Mouse (Mus musculus) G1E (cell line): ENCODE measurements around the gene Jarid2. TPM values are rescaled to one million over a fixed set of nuclear protein-coding genes. Genes with fewer than 3 reads are reported as not detected.

Source experiments
- ATAC-seq: 2 replicates; pipeline ENCODE4 v1.8.0; 2016; ENCODE audit warnings: mild to moderate bottlenecking; ENCODE audit not compliant: insufficient number of reproducible peaks, poor library complexity, low FRiP score, severe bottlenecking; ENCODE audit errors: extremely low read depth
- DNase-seq: peaks from one replicate; pipeline ENCODE4 v3.0.0; 2012; ENCODE audit warnings: low spot score
- H3K27me3 ChIP-seq: 2 replicates; pipeline ENCODE4 v1.6.1; 2012; ENCODE audit warnings: mild to moderate bottlenecking, low read length, inconsistent platforms; ENCODE audit not compliant: insufficient read depth
- H3K36me3 ChIP-seq: replicated peaks from 2 replicates; pipeline ENCODE3; 2012; ENCODE audit warnings: mild to moderate bottlenecking, inconsistent platforms
- H3K4me1 ChIP-seq: 2 replicates; pipeline ENCODE4 v1.6.1; 2012; ENCODE audit warnings: low read depth, low read length, inconsistent platforms, mixed read lengths; ENCODE audit not compliant: insufficient read depth
- H3K4me3 ChIP-seq: 2 replicates; pipeline ENCODE4 v1.5.1; 2012; ENCODE audit warnings: low read depth, mild to moderate bottlenecking, inconsistent platforms, low read length, moderate library complexity, mixed read lengths
- H3K9me3 ChIP-seq: replicated peaks from 2 replicates; pipeline ENCODE4 v1.6.1; 2012; ENCODE audit warnings: inconsistent platforms
- CTCF ChIP-seq: IDR thresholded peaks from 2 replicates; pipeline ENCODE4 v1.5.1; 2012; ENCODE audit warnings: low read depth, low read length, inconsistent platforms, mixed read lengths
- GATA1 ChIP-seq: IDR thresholded peaks from 2 replicates; pipeline ENCODE4 v1.6.1; 2012; ENCODE audit warnings: borderline replicate concordance, low read length, inconsistent platforms, mixed read lengths
- GATA2 ChIP-seq: IDR thresholded peaks from 2 replicates; pipeline ENCODE4 v1.6.1; 2012; ENCODE audit warnings: low read depth, low read length, inconsistent platforms, borderline replicate concordance
- POLR2AphosphoS5 ChIP-seq: IDR thresholded peaks from 2 replicates; pipeline ENCODE4 v1.6.1; 2012; ENCODE audit warnings: low read depth, low read length, inconsistent platforms; ENCODE audit not compliant: insufficient replicate concordance
- TAL1 ChIP-seq: conservative IDR thresholded peaks from 2 replicates; pipeline ENCODE4 v1.6.1; 2012; ENCODE audit warnings: low read depth, low read length, inconsistent platforms, mixed read lengths
- polyA plus RNA-seq: library from polyadenylated mRNA; stranded (reverse); fragments of >175 nt; gene quantifications from 2 replicates; pipeline ENCODE4 v1.2.3, GENCODE M21; 2012
- total RNA-seq, 2 experiments: library from RNA; stranded (forward) in 1 of 2; stranded (reverse) in 1 of 2; fragments of 200-1000 nt in 1 of 2; fragments of >200 nt in 1 of 2; fragmentation: Nextera tagmentation in 1 of 2; gene quantifications; 2 replicates each; pipeline ENCODE4 v1.2.3; 2014 to 2017

The Jarid2 gene
- total and polyA plus RNA-seq, 3 experiments: 29.9 to 93.6 (median 42.3) TPM

GRCm38 (mm10) chr13:44902299-44902698 lies 173.0 kb downstream of the Jarid2 start:
- no peaks in the 10 kb centered on the region for H3K27me3 ChIP-seq
- ATAC-seq (no peak), DNase-seq (no peak)
- H3K4me3 ChIP-seq: no peak overlapping the region
- no peaks in the 10 kb centered on the region; the same call in 1 of the 2 replicates for H3K4me1 ChIP-seq
- peaks cover 92% of the 10 kb centered on the region for H3K36me3 ChIP-seq
- H3K9me3 ChIP-seq: no peaks in the 10 kb centered on the region
- TF ChIP-seq TAL1 (no peak), POLR2AphosphoS5 (no peak), CTCF (no peak), GATA1 (no peak), GATA2 (no peak)

- DNase-seq (no peak), ATAC-seq (no peak)
- Histone ChIP-seq H3K9me3 (no peaks in the 10 kb centered on the region), H3K4me3 (no peak overlapping the region), H3K36me3 (peaks cover 92% of the 10 kb centered on the region), H3K27me3 (no peaks in the 10 kb centered on the region), H3K4me1 (no peaks in the 10 kb centered on the region; the same call in 1 of the 2 replicates)
- TF ChIP-seq GATA2 (no peak), CTCF (no peak), GATA1 (no peak), POLR2AphosphoS5 (no peak), TAL1 (no peak)
Measured at GRCm38 (mm10) chr13:44903416-44903815, 174.1 kb downstream of the Jarid2 start.

DNA sequence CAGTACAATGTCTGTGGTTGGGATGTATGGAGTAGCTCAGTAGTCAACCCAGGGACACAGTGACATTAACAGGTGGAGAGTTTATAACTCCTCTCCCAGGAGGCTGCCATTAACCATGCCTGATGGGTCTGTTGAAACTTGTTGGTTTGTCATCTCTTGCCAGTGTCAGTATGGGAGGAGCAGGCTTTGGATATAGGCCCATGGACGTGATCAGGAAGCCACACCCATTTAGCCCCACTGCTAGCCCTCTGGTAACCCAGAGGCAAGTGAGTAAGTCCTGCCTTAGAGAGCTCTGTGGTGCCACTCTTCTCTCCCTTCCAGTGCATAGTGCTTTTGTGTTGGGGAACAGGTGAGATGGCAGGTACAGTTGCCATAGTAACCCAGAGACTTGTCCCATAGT lies 175.0 kb downstream of the Jarid2 start:
- Histone ChIP-seq H3K4me1 (no peaks in the 10 kb centered on the region; the same call in 1 of the 2 replicates), H3K9me3 (no peaks in the 10 kb centered on the region), H3K36me3 (peaks cover 93% of the 10 kb centered on the region), H3K4me3 (no peak overlapping the region), H3K27me3 (no peaks in the 10 kb centered on the region)
- TF ChIP-seq CTCF: no peak
- TF ChIP-seq TAL1: no peak
- TF ChIP-seq POLR2AphosphoS5: no peak
- no peak for TF ChIP-seq GATA1
- DNase-seq (no peak), ATAC-seq (no peak)

- Histone ChIP-seq H3K4me3 (no peak overlapping the region), H3K36me3 (peaks cover 97% of the 10 kb centered on the region), H3K27me3 (no peaks in the 10 kb centered on the region), H3K4me1 (peaks cover 3% of the 10 kb centered on the region; the same call in 1 of the 2 replicates), H3K9me3 (no peaks in the 10 kb centered on the region)
- no peak for ATAC-seq
- TF ChIP-seq GATA2: no peak
- no peak for TF ChIP-seq POLR2AphosphoS5
- TF ChIP-seq GATA1: no peak
- DNase-seq: no peak
Measured at GRCm38 (mm10) chr13:44906141-44906540, 176.9 kb downstream of the Jarid2 start.

- DNase-seq (no peak), ATAC-seq (no peak)
- TF ChIP-seq GATA1 (no peak), TAL1 (no peak), POLR2AphosphoS5 (no peak), GATA2 (no peak), CTCF (no peak)
- Histone ChIP-seq H3K4me1 (peaks cover 4% of the 10 kb centered on the region; the same call in 1 of the 2 replicates), H3K9me3 (no peaks in the 10 kb centered on the region), H3K27me3 (no peaks in the 10 kb centered on the region), H3K4me3 (no peak overlapping the region), H3K36me3 (peaks cover 95% of the 10 kb centered on the region)
Measured at GRCm38 (mm10) chr13:44907702-44908101, 178.4 kb downstream of the Jarid2 start.

GRCm38 (mm10) chr13:44908790-44909189 lies 179.5 kb downstream of the Jarid2 start:
- ATAC-seq: no peak
- no peak overlapping the region for H3K4me3 ChIP-seq
- peaks cover 8% of the 10 kb centered on the region for H3K4me1 ChIP-seq
- H3K36me3 ChIP-seq: peaks cover 96% of the 10 kb centered on the region
- H3K9me3 ChIP-seq: no peaks in the 10 kb centered on the region
- H3K27me3 ChIP-seq: no peaks in the 10 kb centered on the region
- no peak for TF ChIP-seq POLR2AphosphoS5
- TF ChIP-seq CTCF: no peak
- TF ChIP-seq TAL1: no peak
- no peak for TF ChIP-seq GATA1
- no peak for DNase-seq

DNA sequence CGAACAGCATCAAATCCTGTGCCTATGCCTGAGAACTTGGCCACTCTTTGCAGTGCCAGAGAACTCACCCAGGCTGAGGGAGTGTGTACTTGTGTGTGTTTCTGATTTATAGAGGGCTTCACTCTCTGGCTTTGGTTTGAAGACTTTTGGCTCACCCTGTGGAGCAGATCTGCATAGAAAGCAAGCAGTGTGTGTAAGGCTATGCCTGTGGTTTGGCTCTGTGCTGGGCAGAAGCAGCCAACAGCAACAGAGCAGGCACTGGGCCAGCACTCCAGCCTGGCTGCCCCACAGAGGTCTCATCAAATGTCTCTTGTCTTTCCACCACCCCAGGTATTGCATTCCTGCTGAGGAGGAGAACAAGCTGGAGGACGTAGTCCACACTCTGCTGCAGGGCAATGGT lies 183.6 kb downstream of the Jarid2 start:
- DNase-seq: no peak
- H3K36me3 ChIP-seq: peaks cover 96% of the 10 kb centered on the region
- ATAC-seq: no peak
- H3K27me3 ChIP-seq: no peaks in the 10 kb centered on the region
- peaks cover 38% of the 10 kb centered on the region for H3K4me1 ChIP-seq
- TF ChIP-seq CTCF: no peak
- TF ChIP-seq GATA2: no peak
- no peak for TF ChIP-seq TAL1
- no peak for TF ChIP-seq POLR2AphosphoS5
- TF ChIP-seq GATA1: no peak
- no peak overlapping the region for H3K4me3 ChIP-seq
- H3K9me3 ChIP-seq: no peaks in the 10 kb centered on the region
